Mouse (Mus musculus): Measurements from ENCODE around the gene Gm42517.

DNA sequence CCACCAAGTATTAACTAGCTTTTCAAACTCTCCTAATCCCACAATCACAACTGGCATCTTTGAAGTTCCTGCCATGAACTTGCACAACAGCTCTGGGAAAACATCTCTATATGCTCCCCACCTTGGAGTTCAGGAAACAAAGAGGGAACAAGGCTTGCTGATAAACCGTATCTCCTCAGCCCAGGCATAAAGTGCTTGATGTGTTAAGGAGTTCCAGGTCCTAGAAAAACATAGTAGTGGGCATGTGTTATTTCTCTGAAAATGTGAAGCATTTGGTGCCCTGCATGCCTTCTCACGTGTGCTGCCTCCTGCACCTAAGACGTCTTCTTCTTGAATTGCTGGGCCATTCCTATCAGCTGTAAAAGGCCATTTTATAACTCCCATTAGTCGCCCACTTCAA lies 30.3 kb downstream of the Gm42517 start:
- TF ChIP-seq EP300 (IDR thresholded peaks at IDR 0.05; ENCODE audit: low read length): no peak
- no peak for TF ChIP-seq HCFC1 (IDR thresholded peaks at IDR 0.05; ENCODE audit: low read depth, low read length)
- TF ChIP-seq E2F4 (IDR thresholded peaks at IDR 0.05; ENCODE audit: insufficient replicate concordance, low read depth, low read length): no peak

Measured in CH12.LX (cell line).